Mouse (Mus musculus) CD4-positive helper T cell, adult 2 months (primary cell): ENCODE results near the gene Snd1.

Source experiments
- DNase-seq: peaks from one replicate; pipeline ENCODE4 v3.0.0-alpha.2; 2012; ENCODE audit warnings: low read depth, missing footprints, low spot score

Snd1 gene

DNA sequence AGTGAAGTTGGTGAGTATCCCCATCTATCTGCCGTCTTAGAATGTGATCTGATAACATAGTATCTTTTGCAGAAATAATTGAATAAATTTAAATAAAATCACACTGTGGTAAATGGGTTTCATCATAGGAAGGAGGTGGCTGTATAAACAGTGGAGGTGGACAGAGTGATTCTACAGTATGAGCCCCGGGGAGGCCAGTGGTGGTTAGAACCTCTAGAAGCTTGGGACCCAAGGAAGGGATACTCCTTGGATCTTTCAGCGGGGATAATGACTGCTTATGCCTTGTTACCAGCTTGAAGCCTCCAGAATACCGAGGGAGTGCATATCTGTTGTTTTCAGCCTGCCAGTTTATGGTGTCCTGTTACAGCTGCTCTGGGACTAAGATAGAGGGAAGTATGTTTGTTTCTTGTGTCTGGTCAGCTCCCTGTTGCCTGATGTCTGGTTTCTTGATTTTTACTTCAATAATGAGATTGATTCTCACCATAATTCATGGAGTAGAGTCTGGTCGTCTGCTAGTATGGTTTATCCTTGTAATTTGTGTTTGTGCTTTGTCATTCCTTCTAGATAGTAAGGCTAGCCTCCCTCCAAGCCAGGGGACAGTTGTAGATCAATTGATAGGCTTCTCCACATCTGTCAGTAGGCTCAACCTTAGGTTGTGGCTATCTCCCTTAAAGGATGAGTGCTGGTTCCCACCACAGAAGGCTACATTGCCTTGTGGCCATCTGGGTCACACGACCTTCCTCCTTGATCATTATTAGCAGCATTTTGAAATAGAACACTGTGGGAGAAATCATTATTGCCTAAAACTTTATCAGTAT is 160.8 kb downstream of the Snd1 start:
- DNase-seq, result no peak

DNA sequence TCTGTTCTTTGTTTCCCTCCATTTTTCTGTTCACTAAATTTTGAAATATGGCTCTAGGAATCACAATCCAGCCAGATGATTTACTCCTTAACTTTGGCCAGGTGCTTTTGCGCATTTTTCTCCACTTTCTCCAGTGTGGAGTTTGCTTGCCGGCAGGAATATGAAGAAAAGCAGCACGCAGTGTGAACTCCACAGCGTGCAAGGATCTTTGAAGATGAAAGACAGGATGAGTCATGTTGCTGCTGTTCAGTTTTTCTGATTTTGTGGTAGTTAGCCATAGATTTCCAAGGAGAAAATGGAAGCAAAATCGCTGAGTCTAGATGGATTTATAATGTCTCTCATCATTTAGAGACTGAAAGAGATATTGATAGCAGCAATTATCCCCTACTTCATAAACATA is 165.1 kb downstream of the Snd1 start:
- DNase-seq, result no peak

DNA sequence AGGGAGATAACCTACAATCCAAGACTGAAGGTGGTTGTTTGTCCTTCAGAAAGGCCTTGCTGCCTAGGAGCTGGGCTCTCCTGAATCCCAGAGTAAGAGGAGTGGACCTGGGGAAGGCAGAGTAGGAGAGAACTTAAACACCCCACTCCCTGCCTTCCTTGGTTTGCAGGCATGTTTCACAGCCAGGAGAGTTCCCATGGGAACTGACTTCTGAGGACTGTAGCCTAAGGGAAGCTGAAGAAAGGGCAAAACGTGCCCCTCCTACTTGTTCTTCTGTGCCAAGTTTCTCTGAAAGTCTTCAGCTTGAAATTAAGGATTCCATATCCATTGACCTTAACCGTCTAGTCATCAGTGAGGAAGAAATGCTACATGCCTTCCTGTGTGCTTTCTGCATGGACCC is 168.0 kb downstream of the Snd1 start:
- DNase-seq, result no peak

DNA sequence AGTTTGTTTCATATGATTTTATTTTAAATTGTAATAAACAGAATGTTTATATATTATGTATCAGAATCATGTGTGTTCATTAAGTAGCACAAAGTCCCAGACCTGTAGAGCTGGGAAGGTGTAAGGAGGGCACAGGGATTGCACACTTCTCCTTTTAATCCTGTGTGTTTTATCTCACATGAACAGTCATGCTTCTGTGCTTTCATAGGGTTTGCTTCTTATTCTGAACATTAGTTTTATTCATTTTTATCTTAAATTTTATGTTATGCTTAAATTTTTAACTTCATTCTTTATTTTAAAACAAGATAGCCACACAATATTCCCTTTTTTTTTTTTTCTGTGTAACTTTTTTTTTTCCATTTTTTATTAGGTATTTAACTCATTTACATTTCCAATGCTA is 170.3 kb downstream of the Snd1 start:
- DNase-seq, result no peak

DNA sequence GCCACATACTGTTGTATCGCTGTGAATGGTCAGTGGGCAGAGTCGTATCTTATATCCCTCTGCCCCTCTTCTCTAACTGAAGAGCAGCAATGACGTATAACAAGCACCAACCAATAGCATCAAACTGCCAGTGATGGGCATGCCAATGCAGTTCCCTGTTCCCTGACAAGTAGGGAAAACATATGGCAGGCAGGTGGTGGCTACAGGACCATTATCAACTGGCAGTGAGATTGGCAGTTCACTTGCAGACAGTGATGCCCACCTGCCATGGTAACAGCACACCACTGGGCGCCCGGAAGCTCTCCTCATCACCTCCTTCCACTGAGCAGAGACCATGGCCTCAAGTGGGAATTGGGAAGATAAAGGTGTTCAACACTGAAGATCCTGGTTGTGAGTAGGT is 181.6 kb downstream of the Snd1 start:
- DNase-seq, result no peak

DNA sequence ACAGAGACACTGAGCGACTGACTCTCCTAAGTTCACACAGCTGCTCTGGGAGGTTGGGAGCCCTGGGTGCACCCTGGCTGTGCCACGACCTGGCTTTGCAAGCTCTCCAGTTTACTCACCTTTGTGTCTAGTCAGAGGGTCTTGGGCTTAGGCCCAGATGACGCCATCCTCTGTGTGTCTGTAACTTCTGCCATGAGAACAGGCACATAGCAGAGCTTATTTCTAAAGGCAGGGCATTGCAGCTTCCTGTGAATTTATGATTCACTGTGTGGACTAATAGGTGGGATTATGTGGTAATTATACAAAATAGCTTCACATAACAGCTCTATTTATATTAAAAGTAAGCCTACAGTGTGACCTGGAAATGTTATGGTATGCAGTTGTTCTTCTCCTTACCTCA is 188.1 kb downstream of the Snd1 start:
- no peak for DNase-seq

DNA sequence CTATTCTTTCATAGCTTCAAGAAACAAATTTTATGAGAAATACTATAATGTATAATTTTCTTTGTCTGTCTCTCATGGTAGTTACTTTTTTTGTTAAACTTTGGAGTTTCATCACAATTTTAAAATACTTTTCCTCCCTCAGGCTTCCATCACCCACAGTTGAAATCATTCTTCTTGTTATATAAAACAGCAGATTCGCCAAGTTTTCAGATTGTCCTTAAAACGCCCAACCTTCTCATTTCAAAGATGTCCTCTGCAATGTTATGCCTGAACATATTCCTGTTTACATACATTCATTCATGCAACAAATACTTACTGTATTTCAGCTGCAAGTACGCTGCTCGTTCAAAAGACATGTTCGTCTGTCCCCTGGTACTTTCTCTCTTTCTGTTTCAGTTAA is 188.7 kb downstream of the Snd1 start:
- DNase-seq, result no peak

DNA sequence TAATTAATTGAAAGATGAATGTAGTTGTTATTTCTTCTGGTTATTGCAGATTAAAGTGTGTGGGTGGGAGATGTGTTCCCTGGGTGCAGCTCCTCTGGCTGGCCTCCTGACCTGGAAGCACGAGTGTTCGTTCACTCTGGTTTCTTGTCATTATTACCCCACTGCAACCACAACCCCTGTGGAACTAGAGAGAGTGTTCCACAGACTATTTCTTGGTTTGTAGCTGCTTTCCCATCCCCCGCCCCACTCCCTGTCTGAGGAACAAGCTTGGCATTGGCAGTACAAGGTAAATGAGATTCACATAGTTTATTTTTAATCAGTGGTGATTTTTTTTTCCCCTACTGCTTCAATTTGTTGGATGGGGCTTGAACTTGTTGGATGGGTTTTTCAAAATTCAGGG is 189.8 kb downstream of the Snd1 start:
- no peak for DNase-seq

DNA sequence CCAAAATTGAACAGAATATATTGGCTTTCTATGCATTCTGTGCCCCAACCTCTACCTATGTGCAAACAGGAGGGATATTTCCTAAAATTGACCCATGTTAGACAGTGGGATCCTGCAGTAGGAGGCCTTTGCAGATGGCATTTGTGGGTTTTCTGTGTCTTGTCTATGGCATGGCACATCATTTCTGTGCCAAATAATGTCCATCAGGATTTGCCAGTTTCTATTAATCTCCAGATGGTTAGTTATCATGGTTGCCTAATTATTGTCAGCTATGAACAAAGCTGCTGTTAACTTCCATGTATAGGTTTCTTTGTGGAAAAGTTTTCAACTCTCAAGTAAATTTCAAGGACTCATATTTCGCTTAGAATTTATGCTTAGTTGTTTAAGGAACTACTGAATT is 192.6 kb downstream of the Snd1 start:
- no peak for DNase-seq

DNA sequence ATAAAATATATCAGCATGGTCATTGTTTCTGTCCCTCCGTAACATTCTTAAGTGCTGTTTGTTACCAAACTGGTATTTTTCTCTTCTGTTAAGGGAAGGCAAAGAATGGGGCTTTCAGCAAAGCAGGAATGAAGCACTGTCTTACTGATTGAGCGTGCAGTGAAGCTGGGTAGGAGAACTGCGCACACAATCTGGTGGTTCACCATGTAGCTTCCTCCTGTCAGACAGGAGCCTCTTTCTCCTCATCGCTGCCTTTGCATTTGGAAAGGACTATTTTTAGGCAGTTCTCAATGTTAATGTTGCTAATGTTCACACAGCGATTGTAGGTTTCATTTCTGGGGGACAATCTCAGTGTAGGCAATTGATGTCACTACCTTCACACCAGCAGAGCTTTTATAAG is 194.3 kb downstream of the Snd1 start:
- no peak for DNase-seq

DNA sequence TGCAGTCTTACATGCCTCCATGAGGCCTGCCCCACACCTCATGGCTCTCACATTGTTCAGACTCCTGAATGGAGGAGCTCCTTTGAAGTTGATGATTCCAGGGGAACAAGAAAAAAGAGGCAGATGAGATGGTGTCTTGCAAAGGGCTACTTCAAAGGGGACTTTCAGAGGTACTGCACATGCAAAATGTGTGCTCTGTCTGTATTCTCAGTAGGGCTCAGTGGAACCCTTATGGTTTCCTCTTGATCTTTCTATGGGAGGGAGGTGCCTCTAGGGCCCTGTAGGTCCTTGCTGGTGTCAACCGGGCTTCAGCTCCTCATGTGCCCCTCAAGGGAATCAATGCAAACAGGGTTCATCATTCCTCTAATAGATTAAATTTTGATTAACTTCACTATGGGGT is 197.4 kb downstream of the Snd1 start:
- no peak for DNase-seq

DNA sequence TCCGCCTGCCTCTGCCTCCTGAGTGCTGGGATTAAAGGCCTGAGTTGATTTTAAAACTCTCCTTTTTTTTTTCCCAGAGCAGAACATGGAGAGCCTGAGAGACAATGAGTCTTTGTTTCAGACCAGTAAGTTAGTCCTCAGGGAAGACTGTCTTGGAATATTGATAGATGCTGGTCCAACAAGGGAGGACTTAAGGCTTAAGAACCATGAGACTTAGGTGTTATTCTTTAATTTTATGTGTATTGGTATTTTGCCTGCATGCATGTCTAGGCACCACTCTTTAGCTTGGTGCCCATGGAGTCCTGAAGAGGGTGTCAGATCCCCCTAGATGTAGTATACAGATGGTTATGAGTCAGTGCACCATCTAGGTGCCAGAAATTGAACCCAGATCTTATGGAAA is 199.7 kb downstream of the Snd1 start:
- DNase-seq, result no peak

DNA sequence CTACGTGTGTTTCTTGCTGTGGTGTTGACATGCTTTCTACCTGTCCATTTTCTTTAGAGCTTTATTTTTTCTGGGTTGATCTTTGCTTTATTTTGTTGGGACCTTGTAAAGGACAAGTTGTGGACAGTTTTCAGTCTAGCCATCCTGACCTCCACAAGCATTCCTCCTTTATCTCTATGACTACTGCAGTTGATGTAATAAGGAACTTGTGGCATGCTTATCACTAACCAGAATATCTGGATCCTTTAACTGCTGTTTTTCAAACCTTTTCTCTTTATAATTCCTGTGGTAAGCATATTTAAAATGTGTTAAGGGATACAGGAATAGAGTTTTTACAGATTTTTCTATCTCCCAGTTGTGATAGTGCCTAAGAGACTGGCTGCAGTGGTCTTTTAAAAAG is 204.0 kb downstream of the Snd1 start:
- DNase-seq, result no peak

DNA sequence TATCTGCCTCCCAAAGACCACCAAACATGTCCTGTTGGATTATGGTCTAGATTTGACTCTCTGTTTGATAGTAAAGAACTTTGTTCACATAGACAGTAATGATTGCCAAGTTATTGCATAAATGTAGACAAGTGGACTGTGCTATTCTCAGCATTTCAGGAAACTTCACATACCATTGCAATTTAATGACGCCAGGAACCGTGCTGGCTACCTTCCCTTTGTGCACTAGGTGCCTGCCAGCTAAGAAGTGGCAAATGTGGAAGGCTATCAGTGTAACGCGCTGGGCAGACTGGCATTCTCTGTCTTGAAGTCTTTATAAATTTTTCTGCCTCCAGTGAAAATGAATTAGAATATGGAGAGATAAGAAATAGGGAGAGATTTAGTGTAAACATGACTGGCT is 205.6 kb downstream of the Snd1 start:
- DNase-seq, result no peak

DNA sequence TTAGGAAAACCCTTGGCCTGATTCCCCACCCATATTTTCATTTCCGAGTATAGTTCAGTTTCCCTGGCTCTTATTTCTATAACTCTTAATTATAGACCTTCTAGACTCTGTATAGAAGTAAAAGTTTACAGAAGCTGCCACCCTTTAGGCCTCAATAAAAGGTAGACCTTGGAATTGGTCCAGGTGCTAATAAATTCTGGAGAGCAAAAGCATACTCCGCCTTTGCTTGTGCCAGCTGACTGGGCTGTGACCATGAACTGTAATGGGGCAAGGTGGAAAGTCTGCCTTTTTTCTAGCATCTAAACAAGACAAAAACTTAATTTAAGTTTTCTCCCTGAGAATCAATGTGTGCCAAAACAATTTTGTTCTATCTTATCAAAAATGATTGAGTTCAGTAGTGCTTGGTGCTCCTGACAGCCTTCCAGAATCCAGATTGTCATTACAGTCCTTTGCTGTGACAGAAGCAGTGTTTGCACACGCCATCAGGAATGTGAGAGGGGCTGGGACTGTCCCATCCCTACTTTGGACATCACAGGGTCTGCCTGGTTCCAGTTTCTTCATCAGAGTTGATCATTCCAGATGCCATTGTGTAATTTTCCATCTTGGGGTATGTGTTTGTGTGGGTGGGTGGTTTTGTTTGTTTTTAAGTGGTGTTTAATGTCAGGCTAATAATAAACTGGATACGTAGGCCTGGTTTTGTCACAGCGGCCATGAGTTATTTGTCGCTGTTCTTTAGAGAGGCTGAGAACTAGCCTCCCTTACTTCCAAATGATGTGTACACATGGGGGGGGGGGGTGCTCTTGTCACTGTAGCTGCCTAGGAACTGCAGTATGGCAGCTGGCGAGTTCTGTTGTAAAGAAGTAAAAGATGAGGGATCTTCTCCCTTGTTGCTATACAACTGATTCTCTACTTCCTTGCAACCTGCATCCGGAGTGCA is 206.8 kb downstream of the Snd1 start:
- DNase-seq, result no peak

DNA sequence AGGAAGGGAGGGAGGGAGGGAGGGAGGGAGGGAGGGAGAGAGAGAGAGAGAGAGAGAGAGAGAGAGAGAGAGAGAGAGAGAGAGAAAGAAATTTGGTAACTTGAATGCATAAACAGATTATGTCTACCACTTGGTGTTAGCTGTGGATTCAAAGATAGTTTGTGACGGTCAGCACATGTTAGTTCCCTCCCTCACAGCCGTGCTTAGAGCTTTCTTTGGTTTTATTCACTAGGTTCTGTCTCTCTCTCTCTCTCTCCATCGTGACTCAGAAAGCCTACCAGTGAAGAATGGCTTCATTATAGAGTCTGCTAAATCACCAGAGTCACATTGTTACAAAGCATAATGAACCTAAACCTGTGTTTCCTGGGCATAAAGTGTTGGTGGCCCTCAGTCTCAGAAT is 210.1 kb downstream of the Snd1 start:
- DNase-seq, result no peak

DNA sequence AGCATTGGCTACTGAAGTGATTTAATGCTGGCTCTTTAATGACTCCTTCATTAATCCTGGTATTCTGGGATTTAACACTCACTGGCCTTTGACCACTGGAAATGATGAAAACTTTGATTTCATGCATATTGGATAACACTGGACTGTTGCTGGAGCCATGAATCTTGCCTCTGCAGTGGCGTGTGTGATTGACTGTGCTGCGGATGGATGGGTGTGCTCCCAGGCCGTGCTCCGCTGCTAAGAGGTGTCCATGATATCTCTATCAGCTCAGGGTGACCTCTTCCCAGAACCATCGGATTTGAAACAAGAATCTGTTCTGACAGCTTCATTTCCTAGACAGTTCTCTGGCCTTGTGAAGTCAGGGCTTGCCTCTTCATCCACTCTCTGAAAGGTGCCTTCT is 210.8 kb downstream of the Snd1 start:
- no peak for DNase-seq

DNA sequence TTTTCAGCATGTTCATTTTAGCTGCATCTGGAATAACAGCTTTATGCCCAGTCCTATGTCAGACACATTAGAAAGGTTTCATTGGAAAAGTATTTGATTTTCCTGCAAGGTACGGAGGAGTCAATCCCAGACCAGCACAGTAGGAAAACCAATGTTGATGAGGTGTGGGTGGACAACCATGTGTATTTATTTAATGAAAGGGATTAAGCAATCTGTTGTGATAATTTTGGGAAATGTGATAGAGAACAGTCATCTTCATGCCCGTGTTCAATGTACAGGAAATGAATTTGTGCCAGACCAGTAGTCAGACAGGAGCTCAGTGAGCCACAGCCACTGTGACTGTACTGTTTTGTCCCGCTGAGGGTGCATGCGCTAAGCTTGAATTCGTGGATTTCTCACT is 212.8 kb downstream of the Snd1 start:
- DNase-seq, result no peak

DNA sequence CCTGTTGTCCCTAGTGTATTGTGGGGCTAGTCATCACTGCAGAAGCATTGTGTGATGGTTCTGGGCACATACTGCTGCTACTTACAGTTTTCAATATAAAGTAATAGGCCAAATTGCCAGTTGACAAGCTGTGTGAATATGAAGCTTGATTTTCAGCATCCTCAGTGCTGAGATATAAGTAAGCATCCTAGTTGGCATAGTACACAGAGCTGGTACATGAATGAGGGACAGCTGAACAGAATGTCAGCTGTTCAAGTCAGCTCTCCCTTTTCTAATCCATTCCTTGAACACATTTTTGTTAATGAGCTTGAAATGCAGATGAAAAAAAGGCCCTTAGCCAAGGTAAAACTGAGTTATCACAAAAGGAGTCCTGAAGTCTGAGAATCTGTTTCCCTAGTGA is 217.7 kb downstream of the Snd1 start:
- DNase-seq, result no peak

DNA sequence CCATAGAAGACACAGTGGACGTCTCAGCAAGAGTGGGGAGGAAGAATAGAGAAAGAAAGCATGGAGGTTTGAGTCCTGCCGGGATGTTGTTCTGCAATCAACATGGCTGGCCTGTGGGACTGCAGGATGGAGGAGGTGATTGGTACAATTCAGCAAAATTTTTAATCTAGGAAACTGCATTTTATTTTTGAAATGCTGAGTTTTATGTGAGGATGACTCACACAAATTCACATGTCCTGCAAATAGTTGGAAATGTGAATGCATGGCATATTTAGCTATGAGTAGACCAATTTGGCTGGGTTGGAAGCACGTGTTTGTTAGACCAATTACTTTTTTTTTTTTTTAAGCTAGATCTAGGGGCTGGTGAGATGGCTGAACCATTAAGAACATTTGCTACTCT is 222.3 kb downstream of the Snd1 start:
- DNase-seq, result no peak

DNA sequence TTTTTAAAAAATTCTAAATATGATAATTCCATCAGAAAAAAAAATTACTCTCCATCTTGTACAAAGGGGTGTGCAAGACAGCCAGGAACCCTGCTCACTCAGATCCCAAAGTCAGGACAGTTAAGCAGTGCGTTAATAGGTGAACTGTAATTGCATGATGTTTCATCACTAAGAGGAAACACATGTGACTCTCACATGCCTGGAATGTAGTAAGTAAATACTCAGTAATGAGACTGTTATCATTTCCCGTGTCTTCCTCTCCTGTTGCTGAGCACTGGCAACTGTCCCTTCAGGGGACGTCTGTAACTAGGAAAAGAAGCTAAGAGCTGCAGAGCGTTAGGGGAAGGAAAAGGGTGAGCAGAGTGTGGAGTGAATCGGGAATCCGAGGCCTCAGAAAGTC is 229.7 kb downstream of the Snd1 start:
- DNase-seq, result no peak

DNA sequence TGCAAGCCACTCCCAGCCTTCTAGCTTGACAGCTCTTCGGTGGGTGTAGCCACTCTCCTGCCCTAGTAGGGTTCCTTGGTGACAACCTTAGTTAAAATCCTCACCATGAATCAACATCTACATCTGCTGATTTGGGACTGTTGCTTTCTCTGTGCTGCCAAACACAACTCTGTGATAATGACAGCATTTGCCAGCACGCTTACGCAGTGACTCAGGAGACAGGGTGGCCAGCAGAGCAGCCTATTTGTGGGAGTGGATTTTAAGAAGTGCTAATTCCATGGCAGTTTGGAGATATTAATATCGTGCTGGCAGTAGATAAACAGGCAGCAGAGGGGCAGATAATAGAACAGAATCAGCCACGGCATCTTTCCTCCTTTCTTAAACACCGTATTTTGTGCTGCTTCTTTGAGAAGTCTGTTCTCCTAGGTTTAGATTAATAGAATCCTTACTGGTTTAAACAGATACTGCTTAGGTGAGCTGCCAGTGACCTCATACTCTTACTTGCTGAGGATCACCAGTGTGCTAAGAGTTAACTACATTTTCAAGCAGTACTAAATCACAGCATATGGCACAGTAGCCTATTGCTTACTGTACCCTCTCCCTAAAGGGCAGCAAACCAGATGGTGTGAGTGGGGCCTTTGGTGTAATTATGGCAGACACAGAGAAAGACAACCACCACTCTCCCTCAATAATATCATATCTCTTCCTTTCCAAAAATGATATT is 230.6 kb downstream of the Snd1 start:
- DNase-seq, result no peak
